Mouse (Mus musculus) kidney, embryonic 14.5 days (tissue): ENCODE results near the gene Trpv1. TPM values are rescaled to one million over a fixed set of nuclear protein-coding genes. Genes with fewer than 3 reads are reported as not detected.

Source experiments
- ATAC-seq: fragments of 200-750 bp; cut with Nextera tagmentation; 2 replicates; pipeline ENCODE4 v1.8.0; 2017; ENCODE audit warnings: moderate number of reproducible peaks, mild to moderate bottlenecking, moderate TSS enrichment, moderate library complexity; ENCODE audit not compliant: low FRiP score, low TSS enrichment
- H3K27ac ChIP-seq: fragments of 300-500 bp; sonication (generic); 2 replicates; pipeline ENCODE4 v1.5.1; 2014; ENCODE audit warnings: low read depth, mild to moderate bottlenecking, low read length, moderate library complexity, mixed read lengths
- H3K27me3 ChIP-seq: fragments of 300-500 bp; sonication (generic); 2 replicates; pipeline ENCODE4 v1.6.1; 2014; ENCODE audit warnings: mild to moderate bottlenecking, low read length; ENCODE audit not compliant: control insufficient read depth, insufficient read depth
- H3K36me3 ChIP-seq: fragments of 300-500 bp; sonication (generic); 2 replicates; pipeline ENCODE4 v1.6.1; 2014; ENCODE audit warnings: low read length, mixed read lengths; ENCODE audit not compliant: control insufficient read depth, insufficient read depth
- H3K4me1 ChIP-seq: fragments of 300-500 bp; sonication (generic); 2 replicates; pipeline ENCODE4 v1.6.1; 2014; ENCODE audit warnings: low read length, mixed read lengths; ENCODE audit not compliant: control insufficient read depth, insufficient read depth
- H3K4me2 ChIP-seq: fragments of 300-500 bp; sonication (generic); replicated peaks from 2 replicates; pipeline ENCODE4 v1.6.1; 2014; ENCODE audit warnings: low read depth, mild to moderate bottlenecking, low read length
- H3K4me3 ChIP-seq: fragments of 300-500 bp; sonication (generic); 2 replicates; pipeline ENCODE4 v1.5.1; 2014; ENCODE audit warnings: mild to moderate bottlenecking, low read length
- H3K9ac ChIP-seq: fragments of 300-500 bp; sonication (generic); 2 replicates; pipeline ENCODE4 v1.6.1; 2014; ENCODE audit warnings: low read depth, mild to moderate bottlenecking, low read length, moderate library complexity
- H3K9me3 ChIP-seq: fragments of 300-500 bp; sonication (generic); 2 replicates; pipeline ENCODE4 v1.6.1; 2016; ENCODE audit warnings: low read length; ENCODE audit not compliant: control insufficient read depth
- WGBS: fragments of 180-500 bp; shearing (Covaris S2); extraction: QIAGEN DNeasy Blood & Tissue Kit; methylation state at CpG from one replicate; pipeline ENCODE4 v1.1.7; 2014; 5-methylcytosine and 5-hydroxymethylcytosine counted together
- polyA plus RNA-seq: library from polyadenylated mRNA; unstranded; fragments of >200 nt; fragmentation: Nextera tagmentation; extraction: Ambion mirVana; gene quantifications from 2 replicates; pipeline ENCODE4 v1.2.1, GENCODE M21; 2014

Gene Trpv1
- polyA plus RNA-seq, 1 experiment from 2014 or later, result not detected

GRCm38 (mm10) chr11:73225856-73226255 is 8.2 kb upstream of the Trpv1 start:
- no peak for ATAC-seq
- WGBS, result 87% methylated on average over 6 of the region's 6 CpGs
- Histone ChIP-seq H3K4me3 (no peak overlapping the region), H3K27me3 (no peaks in the 10 kb centered on the region), H3K9ac (no peak overlapping the region), H3K36me3 (no peaks in the 10 kb centered on the region), H3K4me1 (no peaks in the 10 kb centered on the region), H3K27ac (no peak overlapping the region), H3K4me2 (no peak overlapping the region), H3K9me3 (no peaks in the 10 kb centered on the region)

GRCm38 (mm10) chr11:73228881-73229280 is 5.2 kb upstream of the Trpv1 start:
- Histone ChIP-seq H3K4me1 (no peaks in the 10 kb centered on the region), H3K9ac (no peak overlapping the region), H3K27ac (no peak overlapping the region), H3K36me3 (no peaks in the 10 kb centered on the region), H3K4me3 (no peak overlapping the region), H3K27me3 (no peaks in the 10 kb centered on the region), H3K9me3 (no peaks in the 10 kb centered on the region), H3K4me2 (no peak overlapping the region)
- ATAC-seq, result no peak
- WGBS, result 74% methylated on average over 5 of the region's 5 CpGs

- 90% methylated on average over 5 of the region's 5 CpGs for whole genome bisulfite sequencing
Observed at GRCm38 (mm10) chr11:73230081-73230480, 4.0 kb upstream of the Trpv1 start.

GRCm38 (mm10) chr11:73232513-73232912 is 1.6 kb upstream of the Trpv1 start:
- Histone ChIP-seq H3K27me3 (no peaks in the 10 kb centered on the region), H3K27ac (no peak overlapping the region), H3K9me3 (no peaks in the 10 kb centered on the region), H3K4me1 (peaks cover 8% of the 10 kb centered on the region; the same call in 1 of the 2 replicates), H3K4me3 (no peak overlapping the region), H3K4me2 (no peak overlapping the region), H3K36me3 (no peaks in the 10 kb centered on the region), H3K9ac (no peak overlapping the region)
- ATAC-seq, result no peak
- WGBS, result 64% methylated on average over 2 of the region's 2 CpGs

More at GRCm38 (mm10) chr11:73230081-73230480, 4.0 kb upstream of the Trpv1 start:
- no peaks in the 10 kb centered on the region for H3K27me3 ChIP-seq
- H3K4me3 ChIP-seq, result no peak overlapping the region
- H3K9me3 ChIP-seq, result no peaks in the 10 kb centered on the region
- H3K4me2 ChIP-seq, result no peak overlapping the region
- no peak overlapping the region for H3K9ac ChIP-seq
- ATAC-seq, result no peak
- no peak overlapping the region for H3K27ac ChIP-seq
- no peaks in the 10 kb centered on the region for H3K4me1 ChIP-seq
- H3K36me3 ChIP-seq, result no peaks in the 10 kb centered on the region

- H3K36me3 ChIP-seq, result no peaks in the 10 kb centered on the region
- H3K9ac ChIP-seq, result no peak overlapping the region
- peak; percentile 68; the same call in 1 of the 2 replicates for ATAC-seq
- peaks cover 8% of the 10 kb centered on the region; the same call in 1 of the 2 replicates for H3K4me1 ChIP-seq
- H3K4me2 ChIP-seq, result no peak overlapping the region
- H3K4me3 ChIP-seq, result no peak overlapping the region
- H3K27me3 ChIP-seq, result no peaks in the 10 kb centered on the region
- peak overlapping the region; percentile 33; the same call in 1 of the 2 replicates for H3K27ac ChIP-seq
- H3K9me3 ChIP-seq, result no peaks in the 10 kb centered on the region
- WGBS, result 25% methylated on average over 5 of the region's 5 CpGs
Observed at GRCm38 (mm10) chr11:73235990-73236701, 2.1 kb downstream of the Trpv1 start.

- Histone ChIP-seq H3K9me3 (no peaks in the 10 kb centered on the region), H3K27me3 (no peaks in the 10 kb centered on the region), H3K4me3 (no peak overlapping the region), H3K4me1 (peaks cover 9% of the 10 kb centered on the region; the same call in 1 of the 2 replicates), H3K27ac (no peak overlapping the region), H3K36me3 (no peaks in the 10 kb centered on the region), H3K4me2 (no peak overlapping the region), H3K9ac (no peak overlapping the region)
- 66% methylated on average over 3 of the region's 3 CpGs for WGBS
- ATAC-seq, result no peak
Observed at GRCm38 (mm10) chr11:73236731-73237130, 2.6 kb downstream of the Trpv1 start.

- no peaks in the 10 kb centered on the region for H3K27me3 ChIP-seq
- no peak for ATAC-seq
- no peaks in the 10 kb centered on the region for H3K36me3 ChIP-seq
- H3K4me3 ChIP-seq, result no peak overlapping the region
- 0 out of 2 replicates have a peak, but pooled peaks cover 6% of the 10 kb centered on the region for H3K4me1 ChIP-seq
- WGBS, result 64% methylated on average over 6 of the region's 6 CpGs
- H3K4me2 ChIP-seq, result no peak overlapping the region
- no peak overlapping the region for H3K9ac ChIP-seq
- H3K27ac ChIP-seq, result no peak overlapping the region
- no peaks in the 10 kb centered on the region for H3K9me3 ChIP-seq
Observed at GRCm38 (mm10) chr11:73242199-73242598, 8.1 kb downstream of the Trpv1 start.

- Histone ChIP-seq H3K9ac (no peak overlapping the region), H3K4me3 (no peak overlapping the region), H3K4me1 (0 out of 2 replicates have a peak, but pooled peaks cover 5% of the 10 kb centered on the region), H3K27me3 (no peaks in the 10 kb centered on the region), H3K27ac (no peak overlapping the region), H3K36me3 (no peaks in the 10 kb centered on the region), H3K4me2 (no peak overlapping the region), H3K9me3 (no peaks in the 10 kb centered on the region)
- no peak for ATAC-seq
- WGBS, result 75% methylated on average over 4 of the region's 4 CpGs
Observed at GRCm38 (mm10) chr11:73242777-73243176, 8.7 kb downstream of the Trpv1 start.

GRCm38 (mm10) chr11:73257362-73257945 is 23.4 kb downstream of the Trpv1 start:
- Histone ChIP-seq H3K9ac (no peak overlapping the region), H3K4me1 (no peaks in the 10 kb centered on the region), H3K36me3 (no peaks in the 10 kb centered on the region), H3K4me2 (no peak overlapping the region), H3K9me3 (no peaks in the 10 kb centered on the region), H3K27me3 (no peaks in the 10 kb centered on the region), H3K4me3 (no peak overlapping the region), H3K27ac (no peak overlapping the region)
- ATAC-seq, result no peak
- WGBS, result 53% methylated on average over 4 of the region's 4 CpGs
